Mouse (Mus musculus): ENCODE data around the gene Tle6. TPM values are rescaled to one million over a fixed set of nuclear protein-coding genes. Genes with fewer than 3 reads are reported as not detected.

The Tle6 gene
- polyA plus RNA-seq, 1 experiment = 7.3 TPM

GRCm38 (mm10) chr10:81546332-81546731, 54.5 kb downstream of the Tle6 start:
- 46% methylated on average over 5 of the region's 5 CpGs for WGBS

GRCm38 (mm10) chr10:81545161-81545747, 55.6 kb downstream of the Tle6 start, which contains the start of gene Gna11:
Gna11 (minus strand) TSS chr10:81545190.
- WGBS = under 1% methylated on average over 59 of the region's 59 CpGs
- peak; percentile 90 for DNase-seq (ENCODE audit: low read depth, low spot score)

More at GRCm38 (mm10) chr10:81546332-81546731, 54.5 kb downstream of the Tle6 start:
- peak; percentile 65 for DNase-seq (ENCODE audit: low read depth, low spot score)

GRCm38 (mm10) chr10:81544296-81545160, 56.3 kb downstream of the Tle6 start:
- no peak for DNase-seq (ENCODE audit: low read depth, low spot score)

GRCm38 (mm10) chr10:81543633-81544032, 57.2 kb downstream of the Tle6 start:
- 20% methylated on average over 1 of the region's 1 CpGs for WGBS
- no peak for DNase-seq (ENCODE audit: low read depth, low spot score)

More at GRCm38 (mm10) chr10:81544296-81545160, 56.3 kb downstream of the Tle6 start:
- WGBS = under 1% methylated on average over 92 of the region's 93 CpGs

DNA sequence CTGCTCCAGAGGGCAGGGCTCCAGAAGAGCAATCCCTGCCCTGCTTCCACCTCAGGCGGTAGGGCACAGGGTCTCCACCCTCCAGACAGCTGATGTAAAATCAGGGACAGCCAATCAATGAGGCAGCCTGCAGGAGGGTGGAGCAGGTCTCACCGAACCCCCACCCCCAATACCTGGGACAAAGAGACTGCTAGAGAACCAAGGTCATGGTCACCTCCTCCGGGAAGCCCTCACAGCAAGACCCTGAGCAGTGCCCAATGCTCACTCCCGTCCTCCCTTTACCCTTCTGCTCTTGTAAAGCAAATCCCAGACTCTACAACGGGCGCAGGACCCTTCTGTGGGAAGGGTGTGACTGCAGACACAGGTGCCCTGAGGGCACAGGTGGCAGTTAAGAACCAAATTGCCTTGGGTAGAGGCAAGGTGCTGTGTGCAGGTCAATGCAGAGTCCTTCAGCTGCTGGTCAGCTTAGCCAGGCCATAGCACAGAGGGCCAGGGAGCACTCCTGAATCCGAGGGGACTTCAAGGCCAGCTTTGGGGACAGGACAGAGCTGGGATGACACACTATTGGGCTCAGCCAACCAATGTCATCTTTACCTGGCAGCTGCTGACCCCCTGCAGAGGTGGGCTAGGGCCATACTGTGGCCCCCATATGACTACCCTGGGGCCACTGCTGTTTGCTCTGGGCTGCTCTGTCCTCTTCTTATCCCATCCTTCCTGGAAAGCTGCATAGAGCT, 58.0 kb downstream of the Tle6 start:
- DNase-seq (ENCODE audit: low read depth, low spot score) = no peak
- 27% methylated on average over 7 of the region's 7 CpGs for WGBS

DNA sequence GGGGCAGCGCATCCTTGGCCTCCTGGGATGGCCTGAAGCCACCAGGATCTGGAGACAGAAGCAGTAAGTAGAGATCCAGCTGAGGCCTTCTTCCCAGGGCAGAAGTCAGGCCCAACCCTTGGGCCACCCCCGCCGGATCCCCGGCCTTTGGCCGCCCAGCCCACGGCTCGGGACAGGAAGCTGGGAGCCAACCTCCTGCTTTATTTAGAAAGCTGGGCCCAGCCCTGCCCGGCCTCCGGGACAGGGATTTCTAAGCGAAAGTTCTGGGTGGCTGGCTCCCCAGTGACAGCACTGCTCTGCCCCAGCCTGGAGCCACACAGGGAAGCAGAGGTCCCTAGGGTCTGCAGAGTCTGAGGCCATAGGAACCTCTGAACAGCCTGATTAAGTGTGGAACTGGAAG, 59.1 kb downstream of the Tle6 start:
- WGBS = 7% methylated on average over 10 of the region's 10 CpGs
- no peak for DNase-seq (ENCODE audit: low read depth, low spot score)

GRCm38 (mm10) chr10:81541363-81541762, 59.5 kb downstream of the Tle6 start:
- no peak for DNase-seq (ENCODE audit: low read depth, low spot score)
- WGBS = 40% methylated on average over 5 of the region's 5 CpGs

Other genes starting within 250 kb of the Tle6 start
- gene Mfsd12, start 243.6 kb downstream of the Tle6 start, polyA plus RNA-seq (2012; rRNA removed) = 12.1 and 13.6 TPM in 2 replicates
- 3.6 and 4.6 TPM in 2 replicates for gene 4930404N11Rik, start 235.3 kb downstream of the Tle6 start, polyA plus RNA-seq (2012; rRNA removed)
- 81.5 and 85.5 TPM in 2 replicates for gene Fzr1, start 222.6 kb downstream of the Tle6 start, polyA plus RNA-seq (2012; rRNA removed)
- gene Dohh, start 216.6 kb downstream of the Tle6 start, polyA plus RNA-seq (2012; rRNA removed) = 48.2 and 60.4 TPM in 2 replicates
- 3.3 and 3.7 TPM in 2 replicates for gene Gm48551, start 216.6 kb downstream of the Tle6 start, polyA plus RNA-seq (2012; rRNA removed)
- gene Gm48552, start 212.1 kb downstream of the Tle6 start, polyA plus RNA-seq (2012; rRNA removed) = 0.98 and 4.1 TPM in 2 replicates
- gene Smim24, start 208.0 kb downstream of the Tle6 start, polyA plus RNA-seq (2012; rRNA removed) = 2,134 and 4,482 TPM in 2 replicates
- 10.5 and 11.6 TPM in 2 replicates for gene Nfic, start 145.4 kb downstream of the Tle6 start, polyA plus RNA-seq (2012; rRNA removed)
- 2.3 and 5.3 TPM in 2 replicates for gene Celf5, start 118.4 kb downstream of the Tle6 start, polyA plus RNA-seq (2012; rRNA removed)
- gene Ncln, start 104.7 kb downstream of the Tle6 start, polyA plus RNA-seq (2012; rRNA removed) = 242 and 319 TPM in 2 replicates
- 4.4 and 4.8 TPM in 2 replicates for gene S1pr4, start 100.9 kb downstream of the Tle6 start, polyA plus RNA-seq (2012; rRNA removed)
- 1.6 and 2.3 TPM in 2 replicates for gene Gna15, start 76.8 kb downstream of the Tle6 start, polyA plus RNA-seq (2012; rRNA removed)
- 402 and 684 TPM in 2 replicates for gene Gna11, start 55.9 kb downstream of the Tle6 start, polyA plus RNA-seq (2012; rRNA removed)
- gene Aes, start 41.6 kb downstream of the Tle6 start, polyA plus RNA-seq (2012; rRNA removed) = 1,252 and 1,560 TPM in 2 replicates
- 11.3 and 13.5 TPM in 2 replicates for gene Tle2, start 26.5 kb downstream of the Tle6 start, polyA plus RNA-seq (2012; rRNA removed)
- gene BC025920, start 5.2 kb upstream of the Tle6 start, polyA plus RNA-seq (2012; rRNA removed) = 1.1 and 1.4 TPM in 2 replicates
- 19.7 and 30.0 TPM in 2 replicates for gene Sirt6, start 26.7 kb upstream of the Tle6 start, polyA plus RNA-seq (2012; rRNA removed)
- 9.6 and 11.8 TPM in 2 replicates for gene Ankrd24, start 27.5 kb upstream of the Tle6 start, polyA plus RNA-seq (2012; rRNA removed)
- 0.37 and 0.40 TPM in 2 replicates for gene Gm10778, start 48.0 kb upstream of the Tle6 start, polyA plus RNA-seq (2012; rRNA removed)
- 0.48 and 0.77 TPM in 2 replicates for gene Zfp433, start 103.8 kb upstream of the Tle6 start, polyA plus RNA-seq (2012; rRNA removed)
- 0.37 and 0.57 TPM in 2 replicates for gene Gm3055, start 170.1 kb upstream of the Tle6 start, polyA plus RNA-seq (2012; rRNA removed)
- gene Gm4767, start 211.1 kb upstream of the Tle6 start, polyA plus RNA-seq (2012; rRNA removed) = not detected in 2 replicates